Mouse (Mus musculus) liver, embryonic 12.5 days (tissue): Measurements from ENCODE around the gene Tpm1. TPM values are rescaled to one million over a fixed set of nuclear protein-coding genes. Genes with fewer than 3 reads are reported as not detected.
A peak's percentile ranks its signal among the peaks of the same experiment; 100 is the strongest.

ENCODE experiments used
- ATAC-seq: fragments of 200-750 bp; cut with Nextera tagmentation; 2 replicates; pipeline ENCODE4 v1.8.0; 2017; ENCODE audit warnings: moderate number of reproducible peaks, mild to moderate bottlenecking, moderate library complexity
- H3K27ac ChIP-seq: fragments of 300-500 bp; sonication (generic); 2 replicates; pipeline ENCODE4 v1.5.1; 2016; ENCODE audit warnings: mild to moderate bottlenecking
- H3K27me3 ChIP-seq: fragments of 300-500 bp; sonication (generic); replicated peaks from 2 replicates; pipeline ENCODE4 v1.6.1; 2016; ENCODE audit warnings: mild to moderate bottlenecking, moderate library complexity
- H3K36me3 ChIP-seq: fragments of 300-500 bp; sonication (generic); 2 replicates; pipeline ENCODE4 v1.6.1; 2016; ENCODE audit warnings: mild to moderate bottlenecking, moderate library complexity
- H3K4me1 ChIP-seq: fragments of 300-500 bp; sonication (generic); 2 replicates; pipeline ENCODE4 v1.6.1; 2016
- H3K4me2 ChIP-seq: fragments of 300-500 bp; sonication (generic); 2 replicates; pipeline ENCODE4 v1.6.1; 2016; ENCODE audit warnings: mild to moderate bottlenecking, moderate library complexity
- H3K4me3 ChIP-seq: fragments of 300-500 bp; sonication (generic); 2 replicates; pipeline ENCODE4 v1.5.1; 2016; ENCODE audit warnings: mild to moderate bottlenecking, moderate library complexity
- H3K9ac ChIP-seq: fragments of 300-500 bp; sonication (generic); 2 replicates; pipeline ENCODE4 v1.6.1; 2016; ENCODE audit warnings: mild to moderate bottlenecking, moderate library complexity
- H3K9me3 ChIP-seq: fragments of 300-500 bp; sonication (generic); replicated peaks from 2 replicates; pipeline ENCODE4 v1.6.1; 2016; ENCODE audit warnings: mild to moderate bottlenecking, moderate library complexity
- WGBS: fragments of 180-500 bp; shearing (Covaris S2); methylation state at CpG from one replicate; pipeline ENCODE4 v1.1.7; 2016; ENCODE audit not compliant: insufficient replicate concordance; 5-methylcytosine and 5-hydroxymethylcytosine counted together
- polyA plus RNA-seq: library from polyadenylated mRNA; unstranded; fragments of >200 nt; fragmentation: Nextera tagmentation; extraction: Ambion mirVana; gene quantifications from 2 replicates; pipeline ENCODE4 v1.2.1, GENCODE M21; 2016

Gene Tpm1
- polyA plus RNA-seq, 1 experiment from 2014 or later, result 214 TPM

GRCm38 (mm10) chr9:67035957-67036451 is 13.2 kb downstream of the Tpm1 start:
- Histone ChIP-seq H3K4me3 (no peak overlapping the region), H3K9ac (no peak overlapping the region), H3K27me3 (no peaks in the 10 kb centered on the region), H3K27ac (peak overlapping the region; percentile 67), H3K36me3 (peaks cover 75% of the 10 kb centered on the region), H3K4me1 (peaks cover 50% of the 10 kb centered on the region), H3K9me3 (peaks cover 15% of the 10 kb centered on the region), H3K4me2 (no peak overlapping the region)
- ATAC-seq, result no peak
- 73% methylated on average over 12 of the region's 12 CpGs for WGBS

GRCm38 (mm10) chr9:67034677-67035076 is 14.5 kb downstream of the Tpm1 start:
- Histone ChIP-seq H3K4me2 (no peak overlapping the region), H3K4me3 (no peak overlapping the region), H3K27ac (no peak overlapping the region), H3K36me3 (peaks cover 84% of the 10 kb centered on the region), H3K9ac (no peak overlapping the region), H3K27me3 (no peaks in the 10 kb centered on the region), H3K4me1 (peaks cover 37% of the 10 kb centered on the region), H3K9me3 (peaks cover 15% of the 10 kb centered on the region)
- WGBS, result 83% methylated on average over 4 of the region's 4 CpGs
- no peak for ATAC-seq

GRCm38 (mm10) chr9:67033016-67033415 is 16.2 kb downstream of the Tpm1 start:
- no peak for ATAC-seq
- WGBS, result 95% methylated on average over 10 of the region's 10 CpGs
- H3K27ac ChIP-seq, result no peak overlapping the region

DNA sequence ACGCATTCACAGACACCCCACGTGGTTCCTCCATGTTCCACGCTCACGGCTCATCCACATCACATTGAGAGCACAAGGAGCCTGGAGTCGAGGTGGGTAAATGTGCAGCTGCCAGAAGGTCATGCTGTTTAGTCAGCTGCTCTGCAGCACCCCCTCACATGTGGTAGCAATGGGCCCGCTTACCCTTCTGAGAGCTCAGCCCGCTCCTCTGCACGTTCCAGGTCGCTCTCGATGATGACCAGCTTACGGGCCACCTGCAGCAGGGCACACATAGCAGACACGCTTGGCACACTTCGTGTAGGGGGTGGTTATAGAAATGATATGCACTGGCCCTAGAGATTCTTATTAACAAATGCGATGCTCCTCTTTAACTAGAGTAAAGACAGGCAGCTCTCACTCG is 16.6 kb downstream of the Tpm1 start:
- no peak for ATAC-seq
- Histone ChIP-seq H3K27me3 (no peaks in the 10 kb centered on the region), H3K4me2 (no peak overlapping the region), H3K4me3 (no peak overlapping the region), H3K27ac (no peak overlapping the region), H3K36me3 (peaks cover 96% of the 10 kb centered on the region), H3K4me1 (peaks cover 19% of the 10 kb centered on the region), H3K9me3 (peaks cover 15% of the 10 kb centered on the region), H3K9ac (no peak overlapping the region)
- 94% methylated on average over 15 of the region's 15 CpGs for WGBS

More at GRCm38 (mm10) chr9:67033016-67033415, 16.2 kb downstream of the Tpm1 start:
- Histone ChIP-seq H3K4me3 (no peak overlapping the region), H3K36me3 (peaks cover 92% of the 10 kb centered on the region), H3K27me3 (no peaks in the 10 kb centered on the region), H3K9ac (no peak overlapping the region), H3K4me2 (no peak overlapping the region), H3K4me1 (peaks cover 23% of the 10 kb centered on the region), H3K9me3 (peaks cover 15% of the 10 kb centered on the region)

- Histone ChIP-seq H3K4me2 (no peak overlapping the region), H3K4me3 (no peak overlapping the region), H3K27me3 (no peaks in the 10 kb centered on the region), H3K4me1 (peaks cover 27% of the 10 kb centered on the region), H3K9me3 (peaks cover under 1% of the 10 kb centered on the region; the same call in 1 of the 2 replicates), H3K9ac (no peak overlapping the region), H3K36me3 (peaks cover 98% of the 10 kb centered on the region), H3K27ac (0 out of 2 replicates have a peak overlapping the region, but pooled peaks have one; percentile 55)
- ATAC-seq, result no peak
- WGBS, result 87% methylated on average over 13 of the region's 13 CpGs
These were observed 19.7 kb downstream of the Tpm1 start for GRCm38 (mm10) chr9:67029518-67029917.

DNA sequence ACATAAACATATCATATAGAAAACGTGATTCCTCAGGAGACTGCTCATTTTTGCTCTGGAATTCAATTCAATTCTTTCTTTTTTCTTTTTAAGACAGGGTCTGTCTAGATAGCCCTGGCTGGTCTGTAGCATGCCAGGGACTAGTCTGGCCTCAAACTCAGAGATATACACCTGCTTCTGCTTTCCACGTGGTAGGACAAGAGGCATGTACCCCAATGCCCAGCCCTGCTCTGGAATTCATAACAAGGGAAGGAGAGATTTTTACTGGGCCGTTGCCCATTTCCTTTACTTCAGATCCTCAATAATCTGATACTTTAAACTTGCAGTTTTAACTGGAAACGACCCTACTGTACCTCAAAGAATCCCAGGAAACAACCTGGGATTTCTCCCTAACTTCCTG is 20.3 kb downstream of the Tpm1 start:
- H3K4me3 ChIP-seq, result no peak overlapping the region
- H3K9ac ChIP-seq, result no peak overlapping the region
- no peaks in the 10 kb centered on the region for H3K27me3 ChIP-seq
- H3K4me1 ChIP-seq, result peaks cover 33% of the 10 kb centered on the region
- peak overlapping the region; percentile 55; the same call in 1 of the 2 replicates for H3K27ac ChIP-seq
- H3K9me3 ChIP-seq, result no peaks in the 10 kb centered on the region
- no peak for ATAC-seq
- WGBS, result 81% methylated on average over 4 of the region's 4 CpGs
- H3K4me2 ChIP-seq, result no peak overlapping the region
- H3K36me3 ChIP-seq, result peaks cover 98% of the 10 kb centered on the region

- no peak for ATAC-seq
These were observed 21.0 kb downstream of the Tpm1 start for GRCm38 (mm10) chr9:67028133-67028724.

DNA sequence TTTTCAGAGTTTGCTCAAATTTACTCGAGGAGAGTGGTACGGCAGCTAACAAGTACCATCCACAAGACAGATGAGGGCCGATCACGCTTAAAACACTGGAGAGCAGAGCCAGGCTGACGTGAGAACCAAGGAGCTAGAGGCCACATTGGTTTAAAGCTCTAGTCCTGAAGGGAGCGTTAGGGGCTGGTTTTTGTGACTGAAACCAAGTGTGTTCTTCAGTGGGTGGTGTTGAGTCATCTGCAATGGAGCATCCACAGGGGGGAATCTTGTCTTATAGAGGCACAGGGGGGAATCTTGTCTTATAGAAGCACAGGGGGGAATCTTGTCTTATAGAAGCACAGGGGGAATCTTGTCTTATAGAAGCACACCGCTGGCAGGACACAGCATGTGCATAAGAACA is 22.3 kb downstream of the Tpm1 start:
- Histone ChIP-seq H3K4me2 (no peak overlapping the region), H3K27ac (peak overlapping the region; percentile 52), H3K9me3 (no peaks in the 10 kb centered on the region), H3K9ac (no peak overlapping the region), H3K4me3 (no peak overlapping the region), H3K36me3 (peaks cover 98% of the 10 kb centered on the region), H3K27me3 (no peaks in the 10 kb centered on the region), H3K4me1 (peaks cover 44% of the 10 kb centered on the region)
- ATAC-seq, result no peak
- WGBS, result 90% methylated on average over 7 of the region's 7 CpGs

More at GRCm38 (mm10) chr9:67028133-67028724, 21.0 kb downstream of the Tpm1 start:
- Histone ChIP-seq H3K36me3 (peaks cover 98% of the 10 kb centered on the region), H3K4me1 (peaks cover 40% of the 10 kb centered on the region), H3K4me3 (no peak overlapping the region), H3K27me3 (no peaks in the 10 kb centered on the region), H3K27ac (no peak overlapping the region; the same call in 1 of the 2 replicates), H3K9me3 (no peaks in the 10 kb centered on the region), H3K4me2 (no peak overlapping the region), H3K9ac (no peak overlapping the region)
- WGBS, result 80% methylated on average over 12 of the region's 12 CpGs

DNA sequence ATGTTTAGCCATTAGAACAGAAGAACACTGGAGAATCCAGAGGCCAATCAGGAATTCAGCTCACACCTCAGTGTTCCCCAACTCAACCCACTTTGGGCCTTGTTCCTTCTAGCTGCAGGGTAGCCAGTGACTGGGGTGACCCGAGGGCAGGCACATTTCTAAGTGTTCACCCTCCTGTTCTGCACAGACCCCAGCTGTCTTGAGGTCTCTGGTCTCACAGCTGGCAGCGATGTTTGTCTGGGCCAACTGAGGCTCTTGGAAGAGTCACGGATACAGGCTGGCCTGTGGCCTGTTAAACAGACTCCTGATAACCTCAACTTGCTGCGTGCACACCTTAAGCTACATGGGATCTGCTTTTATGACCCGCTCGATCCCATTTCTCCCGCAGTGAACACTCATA is 23.1 kb downstream of the Tpm1 start:
- Histone ChIP-seq H3K9me3 (no peaks in the 10 kb centered on the region), H3K27ac (peak overlapping the region; percentile 95), H3K4me3 (no peak overlapping the region), H3K9ac (peak overlapping the region; percentile 66), H3K4me1 (peaks cover 53% of the 10 kb centered on the region), H3K4me2 (peak overlapping the region; percentile 69), H3K36me3 (peaks cover 98% of the 10 kb centered on the region), H3K27me3 (no peaks in the 10 kb centered on the region)
- WGBS, result 87% methylated on average over 7 of the region's 7 CpGs
- no peak for ATAC-seq

GRCm38 (mm10) chr9:67024889-67025692 is 24.1 kb downstream of the Tpm1 start:
- H3K9ac ChIP-seq, result peak overlapping the region; percentile 66
- H3K36me3 ChIP-seq, result peaks cover 93% of the 10 kb centered on the region
- no peaks in the 10 kb centered on the region for H3K9me3 ChIP-seq
- H3K4me2 ChIP-seq, result peak overlapping the region; percentile 69
- H3K4me1 ChIP-seq, result peaks cover 62% of the 10 kb centered on the region
- peak overlapping the region; percentile 95 for H3K27ac ChIP-seq
- H3K4me3 ChIP-seq, result peak overlapping the region; percentile 22; the same call in 1 of the 2 replicates
- no peaks in the 10 kb centered on the region for H3K27me3 ChIP-seq
- WGBS, result 24% methylated on average over 17 of the region's 17 CpGs
- peak; percentile 97 for ATAC-seq

GRCm38 (mm10) chr9:67023371-67023770 is 25.8 kb downstream of the Tpm1 start:
- Histone ChIP-seq H3K4me3 (no peak overlapping the region), H3K4me2 (no peak overlapping the region), H3K9me3 (no peaks in the 10 kb centered on the region), H3K27me3 (no peaks in the 10 kb centered on the region), H3K9ac (no peak overlapping the region), H3K4me1 (peaks cover 75% of the 10 kb centered on the region), H3K27ac (0 out of 2 replicates have a peak overlapping the region, but pooled peaks have one; percentile 95), H3K36me3 (peaks cover 76% of the 10 kb centered on the region)
- no peak for ATAC-seq
- 90% methylated on average over 9 of the region's 9 CpGs for WGBS

DNA sequence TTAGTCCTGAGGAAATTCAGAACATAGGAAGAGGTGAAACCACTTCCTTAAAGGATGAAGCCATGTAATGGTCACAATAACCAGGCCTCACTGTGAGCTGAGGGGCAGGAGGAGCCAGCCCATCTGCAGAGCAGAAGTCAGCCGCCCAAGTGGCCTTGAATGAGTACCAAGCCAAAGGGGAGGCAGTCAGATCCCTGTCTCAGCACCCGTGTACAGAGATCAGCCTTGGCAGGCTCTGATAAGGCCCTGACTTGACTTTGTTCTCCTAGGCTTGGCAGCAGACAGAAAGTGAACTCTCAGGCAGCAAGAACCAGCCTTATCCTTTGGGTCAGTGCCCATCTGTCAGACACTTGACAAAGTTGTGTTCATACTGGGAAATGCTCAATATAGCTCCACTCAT is 29.1 kb downstream of the Tpm1 start:
- ATAC-seq, result peak; percentile 72
- peaks cover 44% of the 10 kb centered on the region for H3K36me3 ChIP-seq
- H3K4me3 ChIP-seq, result no peak overlapping the region
- H3K4me2 ChIP-seq, result no peak overlapping the region
- peak overlapping the region; percentile 69 for H3K27ac ChIP-seq
- peaks cover 73% of the 10 kb centered on the region for H3K4me1 ChIP-seq
- no peaks in the 10 kb centered on the region for H3K27me3 ChIP-seq
- peak overlapping the region; percentile 43; the same call in 1 of the 2 replicates for H3K9ac ChIP-seq
- WGBS, result 17% methylated on average over 2 of the region's 2 CpGs
- H3K9me3 ChIP-seq, result no peaks in the 10 kb centered on the region
